Mouse (Mus musculus) spleen, adult 18-20 months (tissue): ENCODE measurements around the gene Rpp21.
A peak's percentile ranks its signal among the peaks of the same experiment; 100 is the strongest.
"Not testable (repeated sequence)": the region's sequence is repeated elsewhere in the genome, so short reads cannot be mapped to it uniquely, and the experiment has no call there.

ENCODE experiments used
- DNase-seq, 2 experiments: peaks; one replicate each; pipeline ENCODE4 v3.0.0; 2022; ENCODE audit warnings: mixed read lengths in 2 of 2

The Rpp21 gene

GRCm38 (mm10) chr17:36257969-36258368 lies at the start of gene Rpp21:
Rpp21 (minus strand) TSS chr17:36258069.
- no peak for DNase-seq

DNA sequence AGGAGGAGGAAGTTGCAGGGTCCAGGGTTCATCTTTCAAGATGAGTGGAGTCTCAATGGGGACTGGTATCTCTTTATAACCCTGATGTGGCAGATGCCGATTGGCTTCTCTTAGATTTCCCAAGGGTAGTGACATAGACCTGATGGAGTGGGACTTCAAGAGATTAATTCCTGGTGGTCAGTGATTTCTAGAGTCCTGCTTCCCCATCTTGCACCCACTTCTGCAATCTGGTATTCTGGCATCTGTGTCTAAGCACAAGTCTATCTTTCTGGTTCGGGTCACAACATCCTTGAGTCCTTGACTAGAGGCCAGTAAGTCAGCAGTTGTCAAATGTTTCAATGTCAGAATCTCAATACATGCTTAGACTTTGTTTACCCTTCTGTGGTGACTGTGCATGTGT lies 28.5 kb upstream of the Rpp21 start, which contains the start of gene H2-M10.2:
Gene H2-M10.2 (minus strand): TSS at position 101 of the 400 bp plus-strand sequence.
- no peak for DNase-seq

DNA sequence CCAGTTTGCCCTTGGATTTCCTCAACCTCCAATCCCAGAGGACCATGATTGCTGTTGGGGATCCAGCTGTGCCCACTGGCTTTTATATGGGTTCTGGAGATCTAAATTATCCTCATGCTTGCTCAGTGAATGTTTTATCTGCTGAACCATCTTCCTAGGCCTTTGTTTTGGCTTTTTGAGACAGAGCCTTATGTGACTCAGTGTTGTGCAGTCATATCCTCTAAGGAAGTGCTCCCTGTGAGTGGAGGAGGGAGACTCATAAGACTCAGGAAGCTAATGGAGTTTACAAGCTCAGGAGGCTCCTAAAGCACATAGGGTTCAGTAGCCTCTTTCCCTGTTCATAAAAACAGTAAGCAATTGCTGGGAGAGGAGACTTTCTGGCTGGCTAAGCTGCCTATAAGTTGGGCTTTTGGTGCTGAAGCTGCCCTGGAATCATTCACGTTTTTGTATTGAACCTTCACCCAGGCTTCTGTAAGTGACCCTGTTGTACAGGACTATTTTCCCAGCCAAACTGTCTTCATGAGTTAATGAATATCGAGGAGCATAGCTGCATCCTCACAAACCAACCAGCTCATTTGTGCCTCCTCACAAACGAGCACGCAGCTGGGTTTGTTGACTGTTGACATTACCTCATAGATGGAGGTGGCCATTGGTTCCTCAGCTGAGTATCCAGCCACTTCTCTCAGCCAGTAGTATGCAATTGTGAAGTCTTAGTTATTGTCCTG lies 23.8 kb upstream of the Rpp21 start:
- no peak for DNase-seq

DNA sequence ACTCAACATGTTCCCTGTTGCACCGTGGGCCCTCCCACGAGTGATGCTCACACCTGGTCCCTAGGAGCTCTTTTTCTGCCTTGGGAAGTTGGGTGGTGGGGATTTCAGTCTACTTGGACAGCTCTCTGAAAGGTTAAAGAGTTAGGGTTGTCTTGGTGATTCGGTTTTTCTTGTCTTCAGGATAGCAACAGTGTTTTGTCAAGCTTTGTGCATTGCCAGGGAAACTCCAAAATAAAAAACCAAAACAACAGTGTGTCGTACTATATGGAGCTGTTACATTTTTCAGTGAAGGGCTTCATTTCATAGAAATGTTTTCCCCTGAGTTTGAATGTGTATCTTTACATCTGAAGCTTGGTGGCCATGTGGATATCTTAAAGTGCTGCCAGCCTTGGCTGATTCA lies 16.9 kb upstream of the Rpp21 start:
- no peak for DNase-seq

GRCm38 (mm10) chr17:36273796-36274195 lies 15.9 kb upstream of the Rpp21 start:
- DNase-seq, result no peak

DNA sequence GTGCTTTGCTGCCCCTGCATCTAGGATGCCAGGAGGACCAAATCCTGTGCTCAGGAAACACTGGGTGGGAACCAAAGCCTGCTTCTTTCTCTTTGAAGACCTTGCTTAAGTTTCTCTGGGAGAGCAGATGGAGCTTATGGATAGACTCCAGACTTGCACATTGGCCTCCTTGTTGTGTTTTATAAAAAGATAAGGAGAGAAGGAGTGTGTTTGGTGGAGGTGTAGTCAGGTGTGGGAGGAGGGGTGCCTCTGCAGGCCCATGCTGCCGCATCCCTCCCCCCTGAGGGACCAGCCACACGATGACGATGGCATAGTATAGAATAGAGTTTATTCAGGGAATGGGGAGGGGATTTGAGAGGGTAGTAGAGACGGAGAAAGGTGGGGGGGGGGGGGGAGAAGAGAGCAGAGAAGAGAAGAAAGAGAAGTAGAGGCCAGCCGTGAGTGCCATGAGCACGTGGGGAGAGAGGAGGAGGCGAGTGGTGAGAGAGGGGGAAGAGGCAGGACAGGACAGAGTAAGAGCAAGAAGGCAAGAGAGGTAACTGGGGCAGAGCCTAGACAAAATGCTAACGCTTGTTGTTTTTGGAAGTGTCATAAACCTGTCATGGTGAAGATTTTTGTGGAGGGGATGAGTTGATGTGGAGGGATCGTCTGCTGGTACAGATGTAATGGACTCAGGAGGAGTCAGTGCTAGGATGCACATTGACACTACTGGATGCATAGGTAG lies 14.9 kb upstream of the Rpp21 start:
- no peak for DNase-seq

- peak; percentile 77 to 84 for DNase-seq
Observed at GRCm38 (mm10) chr17:36271586-36272256, 13.9 kb upstream of the Rpp21 start, which contains the start of gene Trim39. Trim39 (minus strand) TSS chr17:36272247.

GRCm38 (mm10) chr17:36270956-36271585 lies 13.2 kb upstream of the Rpp21 start:
- DNase-seq, result peak; percentile 82 to 92

DNA sequence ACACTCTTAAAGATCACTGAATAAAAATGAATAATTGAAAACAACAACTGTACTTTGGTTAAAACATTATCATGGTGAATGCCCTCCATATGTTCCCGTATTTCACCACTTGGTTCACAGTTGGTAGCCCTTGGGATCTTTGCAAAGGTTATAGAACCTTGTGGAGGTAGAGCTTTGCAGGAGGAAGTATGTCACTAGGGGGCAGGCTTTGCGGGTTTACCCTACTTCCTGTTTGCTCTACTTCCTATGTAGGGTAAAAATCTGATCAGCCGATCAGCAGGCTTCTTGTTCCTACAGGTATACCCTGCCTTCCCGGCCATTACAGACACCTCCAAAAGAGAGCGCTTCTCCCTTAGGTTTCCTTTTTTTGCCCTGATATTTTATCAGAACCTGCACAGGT lies 8.0 kb upstream of the Rpp21 start:
- DNase-seq, result peak; percentile 42 to 73

- DNase-seq, result no peak
Observed at GRCm38 (mm10) chr17:36264273-36264925, 6.5 kb upstream of the Rpp21 start.

DNA sequence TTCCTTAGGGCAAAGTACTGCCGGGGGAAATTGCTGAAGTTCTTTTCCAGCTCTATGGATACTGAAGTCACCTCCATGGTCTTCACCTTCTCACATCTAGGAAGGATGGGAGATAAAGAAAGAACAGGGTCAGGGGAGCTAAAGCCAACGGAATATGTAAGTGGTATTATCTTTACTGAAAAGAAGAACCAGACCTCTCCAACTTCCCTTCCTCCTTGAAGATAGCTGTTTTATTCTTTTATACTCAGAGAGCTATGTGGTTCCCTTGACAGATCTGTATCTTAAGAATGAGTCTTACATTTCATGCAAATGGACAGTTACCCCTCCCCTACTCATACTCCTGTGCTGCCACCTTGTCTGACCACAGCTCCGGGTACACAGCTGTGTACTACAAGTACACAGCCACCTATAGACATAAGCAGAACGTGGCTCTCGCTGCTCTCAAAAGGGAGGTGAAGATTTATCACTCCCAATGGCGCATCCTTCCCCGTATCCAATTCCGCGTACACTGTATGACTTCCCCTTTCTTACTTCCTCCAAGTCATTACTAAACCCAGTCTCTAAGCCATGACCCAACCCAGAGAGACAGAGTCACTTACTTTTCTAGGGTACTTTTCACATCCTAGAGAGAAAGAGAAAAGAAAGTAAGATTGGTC lies 3.8 kb upstream of the Rpp21 start:
- no peak for DNase-seq

- peak; percentile 67 to 76 for DNase-seq
Observed at GRCm38 (mm10) chr17:36257241-36257947, 475 bp downstream of the Rpp21 start.

GRCm38 (mm10) chr17:36253087-36253600 lies 4.7 kb downstream of the Rpp21 start:
- no peak for DNase-seq

- peak in 1 of 2 experiments; percentile 38 for DNase-seq
Observed at GRCm38 (mm10) chr17:36252250-36252876, 5.5 kb downstream of the Rpp21 start.

DNA sequence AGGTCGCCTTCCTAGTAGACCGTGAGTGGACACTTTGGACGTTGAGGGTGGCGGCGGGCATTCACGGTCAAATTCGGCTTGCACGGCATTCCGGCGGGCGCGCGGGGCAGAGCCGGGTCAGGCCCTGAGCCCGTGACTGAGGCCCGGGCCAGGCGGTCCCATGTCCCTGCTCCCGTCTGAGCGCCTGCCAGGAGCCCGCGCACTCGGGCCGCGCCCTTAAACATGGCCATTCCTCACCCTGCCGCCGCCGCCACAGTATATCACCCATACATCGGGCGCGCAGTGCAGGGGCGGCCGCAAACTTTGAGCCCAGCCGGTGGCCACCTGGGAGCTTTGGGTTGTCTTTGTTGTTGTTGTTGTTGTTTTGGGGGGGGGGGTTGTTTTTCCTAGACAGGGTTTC lies 9.0 kb downstream of the Rpp21 start:
- no peak for DNase-seq

DNA sequence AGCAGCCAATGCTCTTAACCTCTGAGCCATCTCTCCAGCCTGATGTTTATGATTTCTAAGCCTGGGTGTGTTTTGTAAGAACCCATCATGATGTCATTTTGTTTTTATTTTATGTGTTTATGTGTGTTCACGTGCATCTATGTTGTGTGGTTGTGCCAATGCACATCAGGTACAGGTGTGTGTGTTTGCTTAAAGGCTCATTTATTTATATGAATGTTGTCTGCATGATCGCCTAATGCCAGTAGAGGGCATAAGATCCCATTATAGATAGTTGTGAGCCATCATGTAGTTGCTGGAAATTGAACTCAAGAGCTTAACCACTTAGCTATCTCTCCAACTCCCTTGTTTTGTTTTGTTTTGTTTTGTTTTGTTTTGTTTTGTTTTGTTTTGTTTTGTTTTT lies 12.1 kb downstream of the Rpp21 start:
- no peak for DNase-seq

GRCm38 (mm10) chr17:36244031-36244430 lies 13.8 kb downstream of the Rpp21 start:
- DNase-seq, result no peak

DNA sequence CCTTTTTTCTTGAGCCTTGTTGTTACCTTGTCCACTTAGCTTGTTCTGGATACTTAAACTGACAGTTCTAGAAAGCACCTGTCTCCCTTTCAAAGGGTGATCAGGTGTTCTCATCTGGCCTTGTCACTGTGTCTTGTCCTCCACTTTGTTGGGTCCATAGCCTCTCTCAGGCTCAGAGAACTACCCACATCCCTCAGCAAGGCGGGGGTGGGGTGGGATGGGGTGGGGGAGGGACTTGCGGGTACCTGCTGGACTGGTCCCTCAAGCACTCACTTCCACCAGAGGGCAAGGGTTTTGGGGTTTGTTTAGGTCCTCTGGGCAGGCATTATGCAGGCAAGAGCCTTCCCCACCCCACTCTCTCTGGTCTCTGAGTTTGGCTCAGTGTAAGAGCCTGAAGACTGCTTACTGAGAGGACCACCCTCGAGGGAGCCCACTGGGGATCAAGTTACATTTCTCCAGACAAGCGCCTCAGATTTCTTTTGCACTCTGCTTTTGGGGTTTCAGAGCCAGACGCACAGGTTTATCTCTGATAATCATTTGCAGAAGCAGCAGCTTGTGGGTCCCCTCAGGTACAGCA lies 17.1 kb downstream of the Rpp21 start:
- no peak for DNase-seq

- no peak for DNase-seq
Observed at GRCm38 (mm10) chr17:36237321-36237921, 20.4 kb downstream of the Rpp21 start.

GRCm38 (mm10) chr17:36235300-36235699 lies 22.6 kb downstream of the Rpp21 start:
- not testable (repeated sequence) for DNase-seq
